Mouse (Mus musculus) heart, adult 2 months (tissue): Measurements from ENCODE around the gene Ptges3l. TPM values are rescaled to one million over a fixed set of nuclear protein-coding genes. Genes with fewer than 3 reads are reported as not detected.

Experiments used
- DNase-seq, 2 experiments: peaks; one replicate each; pipeline ENCODE4 v3.0.0; 2021
- H3K27ac ChIP-seq: fragments of 200-600 bp; 2 replicates; pipeline ENCODE4 v1.8.1; 2022
- H3K27me3 ChIP-seq: fragments of 200-500 bp; 2 replicates; pipeline ENCODE4 v1.6.1; 2012; ENCODE audit warnings: mild to moderate bottlenecking, low read length, inconsistent platforms, mixed read lengths; ENCODE audit not compliant: control insufficient read depth, insufficient read depth
- H3K36me3 ChIP-seq: fragments of 200-500 bp; 2 replicates; pipeline ENCODE4 v1.6.1; 2012; ENCODE audit warnings: low read length, inconsistent platforms; ENCODE audit not compliant: control insufficient read depth, insufficient read depth
- H3K4me1 ChIP-seq: fragments of 200-500 bp; 2 replicates; pipeline ENCODE4 v1.6.1; 2011; ENCODE audit warnings: low read length; ENCODE audit not compliant: control insufficient read depth, insufficient read depth
- H3K4me3 ChIP-seq: fragments of 200-600 bp; 2 replicates; pipeline ENCODE4 v1.8.1; 2022
- H3K79me2 ChIP-seq: fragments of 200-500 bp; replicated peaks from 2 replicates; pipeline ENCODE4 v1.6.1; 2012; ENCODE audit warnings: mild to moderate bottlenecking, inconsistent platforms, low read length, moderate library complexity, mixed read lengths; ENCODE audit not compliant: control insufficient read depth, insufficient read depth
- H3K9ac ChIP-seq: fragments of 200-500 bp; 2 replicates; pipeline ENCODE4 v1.6.1; 2012; ENCODE audit warnings: low read depth, mild to moderate bottlenecking, control low read depth, inconsistent platforms, low read length, mixed read lengths
- CTCF ChIP-seq: fragments of 200-600 bp; IDR thresholded peaks from 2 replicates; pipeline ENCODE4 v1.8.1; 2022; ENCODE audit warnings: antibody characterized with exemption, mild to moderate bottlenecking, moderate library complexity
- EP300 ChIP-seq: fragments of 200-500 bp; IDR thresholded peaks from 2 replicates; pipeline ENCODE4 v1.6.1; 2011; ENCODE audit warnings: low read depth, low read length, control low read depth; ENCODE audit not compliant: insufficient read depth
- POLR2A ChIP-seq: fragments of 200-500 bp; IDR thresholded peaks from 2 replicates; pipeline ENCODE4 v1.6.1; 2011; ENCODE audit warnings: mild to moderate bottlenecking, low read depth, low read length, control low read depth; ENCODE audit not compliant: insufficient read depth
- WGBS: fragments of 180-500 bp; shearing (Covaris S2); methylation state at CpG from one replicate; pipeline ENCODE4 v1.1.7; 2018; 5-methylcytosine and 5-hydroxymethylcytosine counted together
- intact Hi-C: fragments of 180-260 bp; cut with DNase I; formaldehyde crosslinking; loops from one replicate; pipeline ENCODE4 v1.15.1; 2025
- polyA plus RNA-seq: library from polyadenylated mRNA; depleted of rRNA; stranded (reverse); fragments of >200 nt; gene quantifications from 2 replicates; pipeline ENCODE4 v1.2.3, GENCODE M21; 2012
- total RNA-seq, 2 experiments: library from RNA; stranded (reverse); gene quantifications; 2 replicates each; pipeline ENCODE4 v1.2.3; 2021

Gene Ptges3l
- total and polyA plus RNA-seq, 3 experiments, result 50.6 to 58.3 (median 56.8) TPM

DNA sequence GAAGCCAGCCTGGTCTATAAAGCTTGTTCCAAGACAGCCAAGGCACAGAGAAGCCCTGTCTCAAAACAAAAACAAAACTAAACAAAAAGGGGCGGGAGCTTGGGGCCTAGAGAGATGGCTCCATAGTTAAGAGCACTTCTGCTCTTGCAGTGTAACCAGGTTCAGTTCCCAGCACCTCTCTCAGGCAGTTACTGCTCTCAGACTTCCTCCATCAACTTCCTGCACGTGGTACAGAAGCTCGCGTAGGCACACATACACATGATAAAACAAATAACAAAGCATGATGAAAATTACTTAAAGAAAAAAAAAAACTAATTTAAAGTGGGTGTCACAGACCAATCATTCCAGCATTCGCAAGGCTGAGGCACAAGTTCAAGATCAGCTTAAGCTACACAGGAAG is 5.0 kb downstream of the Ptges3l start:
- WGBS, result 78% methylated on average over 5 of the region's 5 CpGs
- Histone ChIP-seq H3K27me3 (no peaks in the 10 kb centered on the region), H3K36me3 (no peaks in the 10 kb centered on the region), H3K9ac (no peak overlapping the region), H3K79me2 (0 out of 2 replicates have a peak, but pooled peaks cover 1% of the 10 kb centered on the region), H3K4me1 (peaks cover 6% of the 10 kb centered on the region; the same call in 1 of the 2 replicates), H3K27ac (no peak overlapping the region), H3K4me3 (no peak overlapping the region)
- TF ChIP-seq POLR2A (no peak), EP300 (no peak), CTCF (no peak)
- DNase-seq, result no peak
- intact Hi-C loops, result no loop called here

DNA sequence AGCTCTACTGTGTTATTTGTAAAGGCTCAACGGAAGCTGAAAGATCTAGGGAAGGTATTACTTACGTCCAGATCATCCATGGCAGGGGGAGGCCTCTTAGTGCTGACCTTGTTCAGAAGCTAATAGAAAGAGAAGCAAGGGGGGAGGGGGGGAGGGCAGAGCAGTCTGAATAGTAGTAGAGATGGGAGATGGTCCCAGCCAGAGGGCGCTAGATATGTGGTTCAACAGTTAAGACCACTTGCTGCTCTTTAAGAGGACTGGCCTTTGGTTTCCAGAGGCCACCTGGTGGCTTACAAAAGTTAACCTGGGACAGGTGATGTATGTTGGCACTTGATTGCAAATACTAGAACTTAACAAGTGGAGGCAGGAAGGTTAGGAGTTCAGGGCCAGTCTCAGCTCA is 5.5 kb downstream of the Ptges3l start:
- intact Hi-C loops, result no loop called here
- WGBS, result 47% methylated on average over 3 of the region's 3 CpGs
- H3K79me2 ChIP-seq, result no peaks in the 10 kb centered on the region

DNA sequence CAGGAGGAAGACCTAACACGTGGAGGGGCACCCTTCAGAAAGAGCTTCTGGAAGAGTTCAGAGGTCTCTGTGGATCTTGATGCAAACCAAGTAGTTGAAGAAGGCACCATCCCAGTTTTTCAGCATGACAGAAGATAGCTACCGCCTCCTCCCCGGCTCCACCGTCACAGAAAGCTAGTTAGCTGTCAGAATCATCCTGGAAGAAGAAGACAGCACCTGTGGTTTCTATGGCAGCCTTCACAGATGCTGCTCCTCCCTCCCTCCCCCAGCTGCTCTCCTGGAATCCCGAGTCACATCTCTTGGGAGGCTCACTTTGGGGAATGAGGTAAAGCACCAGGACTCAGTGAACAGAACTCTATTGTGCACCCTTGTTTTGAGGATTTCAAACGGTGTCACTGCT is 6.1 kb downstream of the Ptges3l start:
- Histone ChIP-seq H3K9ac (no peak overlapping the region), H3K79me2 (no peaks in the 10 kb centered on the region), H3K27me3 (no peaks in the 10 kb centered on the region), H3K27ac (no peak overlapping the region), H3K36me3 (no peaks in the 10 kb centered on the region), H3K4me3 (no peak overlapping the region), H3K4me1 (peaks cover 4% of the 10 kb centered on the region; the same call in 1 of the 2 replicates)
- no peak for DNase-seq
- TF ChIP-seq POLR2A, result no peak
- no peak for TF ChIP-seq EP300
- TF ChIP-seq CTCF, result no peak
- intact Hi-C loops, result no loop called here
- 58% methylated on average over 6 of the region's 6 CpGs for WGBS

More for the DNA sequence above, 5.5 kb downstream of the Ptges3l start:
- peaks cover 6% of the 10 kb centered on the region; the same call in 1 of the 2 replicates for H3K4me1 ChIP-seq
- no peak overlapping the region for H3K9ac ChIP-seq
- H3K27ac ChIP-seq, result no peak overlapping the region
- H3K36me3 ChIP-seq, result no peaks in the 10 kb centered on the region
- no peak overlapping the region for H3K4me3 ChIP-seq
- no peak for DNase-seq
- H3K27me3 ChIP-seq, result no peaks in the 10 kb centered on the region
- TF ChIP-seq POLR2A, result no peak
- TF ChIP-seq CTCF, result peak; percentile 26; the same call in 1 of the 2 replicates

DNA sequence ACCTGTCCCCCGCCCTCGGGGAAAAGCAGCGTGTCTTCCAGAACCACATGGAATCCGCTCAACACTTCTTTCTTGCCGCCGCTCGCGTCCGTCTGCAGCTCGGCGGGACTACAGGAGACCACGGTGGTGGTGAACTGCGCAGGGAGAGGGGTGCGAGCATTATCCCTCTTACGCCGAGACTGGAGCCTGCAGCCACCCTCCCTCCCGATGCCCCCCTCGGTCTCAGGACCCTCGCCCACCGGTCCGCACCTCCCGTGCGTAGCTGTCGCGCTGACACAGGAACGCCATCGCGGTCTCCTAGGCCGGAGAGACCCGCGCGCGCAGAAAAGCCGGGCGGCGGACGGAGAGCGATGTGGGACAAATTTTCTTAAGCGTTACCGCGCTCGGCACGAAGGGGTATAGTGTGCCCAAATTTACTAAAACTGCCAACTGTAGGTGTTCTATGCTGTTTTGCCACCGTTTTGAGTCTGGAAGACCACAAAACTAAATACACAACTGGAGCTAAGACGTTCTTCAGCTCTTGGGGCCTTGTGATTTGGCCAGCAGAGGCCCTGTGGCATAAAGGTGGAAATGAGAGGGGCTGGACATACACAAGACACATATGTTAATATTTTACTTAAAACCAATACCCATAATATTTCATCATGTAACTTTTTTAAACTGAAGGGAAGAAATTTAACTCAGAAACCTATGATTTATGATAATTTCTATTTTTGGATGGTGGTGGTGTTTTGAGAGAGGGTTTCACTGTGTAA is 7.9 kb downstream of the Ptges3l start, which contains the start of gene Aarsd1:
Gene Aarsd1 (minus strand): TSS at position 515 of the 755 bp plus-strand sequence.
- WGBS, result 1% methylated on average over 45 of the region's 45 CpGs
- H3K9ac ChIP-seq, result peak within 1 kb of the TSS; percentile 95
- H3K36me3 ChIP-seq, result no peaks in the 10 kb centered on the region
- TF ChIP-seq POLR2A (peak; percentile 69), EP300 (no peak), CTCF (peak; percentile 23; the same call in 1 of the 2 replicates)
- H3K4me1 ChIP-seq, result peaks cover 3% of the 10 kb centered on the region; the same call in 1 of the 2 replicates
- H3K27ac ChIP-seq, result peak within 1 kb of the TSS; percentile 84
- intact Hi-C loops, result no loop called here
- no peaks in the 10 kb centered on the region for H3K27me3 ChIP-seq
- H3K79me2 ChIP-seq, result no peaks in the 10 kb centered on the region
- DNase-seq, result peak; percentile 90 to 95
- peak within 1 kb of the TSS; percentile 98 for H3K4me3 ChIP-seq

DNA sequence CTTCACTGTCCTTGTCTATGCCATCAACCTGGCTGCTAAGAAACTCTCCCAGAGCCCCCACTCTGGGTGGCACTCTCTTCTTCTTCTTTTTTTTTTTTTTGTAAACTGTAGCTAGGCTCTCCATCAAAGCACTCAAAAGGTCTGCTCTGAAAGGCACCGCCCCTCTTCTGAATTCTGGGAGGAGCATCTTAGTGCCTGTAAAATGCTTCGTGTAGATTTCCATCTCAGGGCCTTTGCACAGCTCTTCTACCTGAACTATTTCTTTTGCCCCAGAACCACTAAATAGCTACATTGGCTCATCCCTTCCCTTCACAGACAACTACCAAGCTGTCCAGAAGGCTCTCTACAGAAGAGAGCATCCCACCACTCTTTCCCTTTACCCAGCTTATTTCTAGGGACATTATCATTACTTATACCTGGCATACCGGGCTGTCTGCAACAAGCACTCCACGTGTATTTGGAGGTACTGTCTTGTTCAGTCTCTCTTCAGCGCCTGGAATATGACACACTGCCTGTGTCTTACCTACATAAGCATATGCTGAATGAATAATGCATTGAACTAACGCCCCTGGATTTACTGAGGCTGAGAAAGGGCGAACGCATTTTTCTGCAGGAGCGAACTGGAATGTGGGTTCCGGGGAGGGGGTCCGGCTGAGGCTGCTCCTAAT is 8.6 kb downstream of the Ptges3l start:
- intact Hi-C loops, result no loop called here
- no peaks in the 10 kb centered on the region for H3K36me3 ChIP-seq
- DNase-seq, result no peak
- no peak for TF ChIP-seq POLR2A
- no peak for TF ChIP-seq EP300
- no peak for TF ChIP-seq CTCF
- peak overlapping the region; percentile 84 for H3K27ac ChIP-seq
- H3K9ac ChIP-seq, result peak overlapping the region; percentile 95
- peaks cover 3% of the 10 kb centered on the region; the same call in 1 of the 2 replicates for H3K4me1 ChIP-seq
- H3K27me3 ChIP-seq, result no peaks in the 10 kb centered on the region
- WGBS, result 1% methylated on average over 11 of the region's 11 CpGs
- H3K4me3 ChIP-seq, result peak overlapping the region; percentile 98
- H3K79me2 ChIP-seq, result no peaks in the 10 kb centered on the region

DNA sequence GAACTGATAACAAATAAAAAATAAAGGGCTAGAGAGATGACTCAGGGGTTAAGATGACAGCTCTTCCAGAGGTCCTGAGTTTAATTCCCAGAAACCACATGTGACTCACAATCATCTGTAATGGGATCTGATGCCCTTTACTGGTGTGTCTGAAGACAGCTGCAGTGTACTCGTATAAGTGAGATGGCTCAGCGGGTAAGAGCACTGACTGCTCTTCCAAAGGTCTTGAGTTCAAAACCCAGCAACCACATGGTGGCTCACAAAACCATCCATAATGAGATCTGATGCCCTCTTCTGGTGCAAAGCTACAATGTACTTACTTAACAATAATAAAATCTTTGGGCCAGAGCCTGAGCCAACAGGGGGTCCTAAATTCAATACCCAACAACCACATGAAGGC is 9.8 kb downstream of the Ptges3l start:
- intact Hi-C loops, result no loop called here
- Histone ChIP-seq H3K4me3 (no peak overlapping the region), H3K79me2 (no peaks in the 10 kb centered on the region), H3K36me3 (no peaks in the 10 kb centered on the region), H3K27ac (no peak overlapping the region), H3K27me3 (no peaks in the 10 kb centered on the region), H3K9ac (no peak overlapping the region), H3K4me1 (peaks cover 3% of the 10 kb centered on the region; the same call in 1 of the 2 replicates)
- DNase-seq, result no peak
- WGBS, result 91% methylated on average over 2 of the region's 2 CpGs
- TF ChIP-seq EP300, result no peak
- peak; percentile 20 for TF ChIP-seq CTCF
- TF ChIP-seq POLR2A, result no peak
